Mouse (Mus musculus): ENCODE measurements around the gene Atp1b1. TPM values are rescaled to one million over a fixed set of nuclear protein-coding genes. Genes with fewer than 3 reads are reported as not detected.

Atp1b1 gene
- polyA plus RNA-seq, 2 experiments = 6.5 to 7.9 TPM

DNA sequence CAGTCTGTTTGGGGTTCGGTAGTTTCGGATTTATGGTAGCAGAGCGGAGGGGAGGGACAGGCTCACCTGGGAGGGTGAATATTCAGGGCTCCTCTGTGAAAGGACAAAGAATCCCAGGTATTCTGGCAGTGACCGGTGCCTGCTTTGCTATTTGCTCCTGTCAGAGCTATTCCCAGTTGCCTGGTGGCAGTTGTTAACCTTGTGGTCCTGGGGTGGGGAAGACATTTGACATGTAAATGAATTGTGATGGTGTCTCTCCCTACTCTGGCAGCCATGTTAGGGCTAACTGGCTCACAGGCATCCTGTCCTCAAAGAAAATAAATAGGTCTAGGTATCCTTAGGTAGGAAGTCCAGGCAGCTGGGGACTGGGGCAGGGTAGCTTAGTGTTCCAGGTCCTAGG is 36.1 kb upstream of the Atp1b1 start:
- Histone ChIP-seq H3K4me2 (ENCODE audit: low read depth) (no peak overlapping the region), H3K4me3 (ENCODE audit: insufficient read depth in 1 of 2, low read depth in 2 of 2, low read length in 2 of 2) (no peak overlapping the region), H3K36me3 (replicated peaks; ENCODE audit: control insufficient read depth, insufficient read depth, low read depth) (no peaks in the 10 kb centered on the region), H3K4me1 (replicated peaks; ENCODE audit: control insufficient read depth in 2 of 2, insufficient read depth in 2 of 2, low read length in 1 of 2) (no peaks in the 10 kb centered on the region), H3K27ac (no peak overlapping the region), H3K27me3 (ENCODE audit: control insufficient read depth, insufficient read depth, low read length) (no peaks in the 10 kb centered on the region), H3K9ac (replicated peaks) (no peak overlapping the region), H3K9me3 (ENCODE audit: control insufficient read depth, low read length) (no peaks in the 10 kb centered on the region)
- WGBS (ENCODE audit: insufficient replicate concordance) = 40% methylated on average over 4 of the region's 4 CpGs
- ATAC-seq (ENCODE audit: insufficient read depth) (no peak), DNase-seq (ENCODE audit: low read depth in 3 of 3, low spot score in 3 of 3) (no peak)
- TF ChIP-seq EP300 (IDR thresholded peaks at IDR 0.05; ENCODE audit: low read depth) (no peak), CTCF (IDR thresholded peaks at IDR 0.05; ENCODE audit: low read depth) (no peak)

DNA sequence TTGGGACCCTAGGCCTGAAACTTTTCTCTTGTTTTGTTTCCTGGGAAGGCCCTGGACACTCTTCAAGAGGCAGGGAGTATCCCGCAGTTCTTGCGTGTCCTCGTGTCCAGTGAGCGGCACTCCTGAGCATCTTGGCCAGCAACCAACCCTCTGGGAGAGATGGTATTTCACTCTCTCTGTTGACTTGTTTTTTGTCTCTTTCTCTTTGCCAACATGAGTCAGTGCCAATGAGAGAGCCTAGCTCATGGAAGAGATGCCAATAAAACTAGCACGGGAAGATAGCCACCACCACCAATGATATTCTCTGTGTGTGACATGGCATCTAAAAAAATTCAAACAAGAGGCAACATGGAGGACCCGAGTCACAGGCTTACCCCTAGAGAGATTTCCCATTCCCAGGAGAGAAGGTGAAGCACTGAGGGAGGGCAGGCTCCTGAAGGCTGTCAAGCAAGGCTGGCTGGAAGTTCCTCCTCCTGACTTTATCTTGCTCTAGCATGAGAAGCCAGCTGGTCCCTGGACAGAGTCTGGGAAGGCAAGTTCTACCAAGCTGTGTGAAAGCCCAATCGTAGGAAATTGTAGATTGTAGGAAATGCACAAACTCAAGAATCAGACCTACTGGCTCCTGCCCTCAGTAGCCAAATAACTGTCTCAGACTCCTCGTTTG is 35.0 kb upstream of the Atp1b1 start:
- no peak overlapping the region for H3K9ac ChIP-seq (replicated peaks)
- H3K27me3 ChIP-seq (ENCODE audit: control insufficient read depth, insufficient read depth, low read length) = no peaks in the 10 kb centered on the region
- 57% methylated on average over 8 of the region's 8 CpGs for WGBS (ENCODE audit: insufficient replicate concordance)
- H3K27ac ChIP-seq = no peak overlapping the region
- no peaks in the 10 kb centered on the region for H3K9me3 ChIP-seq (ENCODE audit: control insufficient read depth, low read length)
- no peaks in the 10 kb centered on the region for H3K4me1 ChIP-seq (replicated peaks; ENCODE audit: control insufficient read depth in 2 of 2, insufficient read depth in 2 of 2, low read length in 1 of 2)
- DNase-seq (ENCODE audit: low read depth in 3 of 3, low spot score in 3 of 3) (no peak), ATAC-seq (ENCODE audit: insufficient read depth) (no peak)
- H3K36me3 ChIP-seq (replicated peaks; ENCODE audit: control insufficient read depth, insufficient read depth, low read depth) = no peaks in the 10 kb centered on the region
- TF ChIP-seq CTCF (IDR thresholded peaks at IDR 0.05; ENCODE audit: low read depth) = no peak
- TF ChIP-seq EP300 (IDR thresholded peaks at IDR 0.05; ENCODE audit: low read depth) = no peak
- H3K4me3 ChIP-seq (ENCODE audit: insufficient read depth in 1 of 2, low read depth in 2 of 2, low read length in 2 of 2) = no peak overlapping the region
- no peak overlapping the region for H3K4me2 ChIP-seq (ENCODE audit: low read depth)

DNA sequence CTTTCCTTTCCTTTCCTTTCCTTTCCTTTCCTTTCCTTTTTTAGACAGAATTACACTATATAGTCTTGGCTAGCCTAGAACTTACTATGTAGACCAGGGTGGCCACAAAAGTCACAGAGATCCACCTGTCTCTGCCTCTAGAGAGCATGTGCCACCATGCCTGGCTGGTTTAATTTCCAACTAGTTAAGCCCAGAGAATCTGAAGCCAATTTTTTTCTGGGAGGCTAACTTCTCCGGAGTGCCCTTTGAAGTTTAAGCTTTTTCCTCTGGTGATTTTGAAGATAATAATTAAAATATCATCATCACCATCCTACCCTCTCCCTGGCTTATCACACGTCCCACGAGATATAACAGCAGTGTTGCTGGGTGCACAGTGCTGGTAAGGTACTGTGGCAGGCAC is 34.3 kb upstream of the Atp1b1 start:
- H3K4me3 ChIP-seq (ENCODE audit: insufficient read depth in 1 of 2, low read depth in 2 of 2, low read length in 2 of 2) = no peak overlapping the region
- 39% methylated on average over 3 of the region's 3 CpGs for WGBS (ENCODE audit: insufficient replicate concordance)
- no peak overlapping the region for H3K27ac ChIP-seq
- no peaks in the 10 kb centered on the region for H3K27me3 ChIP-seq (ENCODE audit: control insufficient read depth, insufficient read depth, low read length)
- DNase-seq (ENCODE audit: low read depth in 3 of 3, low spot score in 3 of 3) = no peak
- TF ChIP-seq CTCF (IDR thresholded peaks at IDR 0.05; ENCODE audit: low read depth) = no peak
- TF ChIP-seq EP300 (IDR thresholded peaks at IDR 0.05; ENCODE audit: low read depth) = no peak
- H3K9ac ChIP-seq (replicated peaks) = no peak overlapping the region
- H3K36me3 ChIP-seq (replicated peaks; ENCODE audit: control insufficient read depth, insufficient read depth, low read depth) = no peaks in the 10 kb centered on the region
- H3K9me3 ChIP-seq (ENCODE audit: control insufficient read depth, low read length) = no peaks in the 10 kb centered on the region
- H3K4me1 ChIP-seq (replicated peaks; ENCODE audit: control insufficient read depth in 2 of 2, insufficient read depth in 2 of 2, low read length in 1 of 2) = no peaks in the 10 kb centered on the region
- no peak overlapping the region for H3K4me2 ChIP-seq (ENCODE audit: low read depth)
- no peak for ATAC-seq (ENCODE audit: insufficient read depth)

DNA sequence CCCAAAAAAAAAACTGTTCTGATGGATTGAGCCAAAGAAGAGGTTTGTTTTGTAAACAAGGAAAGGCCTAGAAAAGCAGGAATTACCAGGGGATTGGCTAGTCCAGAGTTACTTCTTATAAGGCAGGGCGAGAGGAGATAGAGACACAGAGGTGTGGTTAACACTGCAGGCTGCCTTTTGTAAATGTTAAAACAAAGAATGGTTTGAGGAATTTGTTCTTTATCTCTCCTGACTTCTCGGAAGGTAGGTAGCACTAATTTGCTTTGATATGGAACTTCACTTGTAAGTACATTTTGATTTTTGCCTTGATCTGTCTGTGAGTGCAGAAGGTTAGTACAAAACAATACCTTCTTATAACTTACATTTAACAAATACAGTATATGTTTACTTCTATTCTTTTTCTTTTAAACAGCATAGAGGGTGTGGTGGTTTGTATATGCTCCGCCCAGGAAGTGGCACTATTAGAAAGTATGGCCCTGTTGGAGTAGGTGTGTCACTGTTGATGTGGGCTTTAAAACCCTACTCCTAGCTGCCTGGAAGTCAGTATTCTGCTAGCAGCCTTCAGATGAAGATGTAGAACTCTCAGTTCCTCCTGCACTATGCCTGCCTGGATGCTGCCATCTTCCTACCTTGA is 31.9 kb upstream of the Atp1b1 start:
- Histone ChIP-seq H3K27me3 (ENCODE audit: control insufficient read depth, insufficient read depth, low read length) (no peaks in the 10 kb centered on the region), H3K4me1 (replicated peaks; ENCODE audit: control insufficient read depth in 2 of 2, insufficient read depth in 2 of 2, low read length in 1 of 2) (no peaks in the 10 kb centered on the region), H3K36me3 (replicated peaks; ENCODE audit: control insufficient read depth, insufficient read depth, low read depth) (no peaks in the 10 kb centered on the region), H3K4me2 (ENCODE audit: low read depth) (no peak overlapping the region), H3K27ac (no peak overlapping the region), H3K9ac (replicated peaks) (no peak overlapping the region), H3K4me3 (ENCODE audit: insufficient read depth in 1 of 2, low read depth in 2 of 2, low read length in 2 of 2) (no peak overlapping the region), H3K9me3 (ENCODE audit: control insufficient read depth, low read length) (no peaks in the 10 kb centered on the region)
- DNase-seq (ENCODE audit: low read depth in 3 of 3, low spot score in 3 of 3) = no peak
- 51% methylated on average over 3 of the region's 3 CpGs for WGBS (ENCODE audit: insufficient replicate concordance)
- no peak for ATAC-seq (ENCODE audit: insufficient read depth)
- TF ChIP-seq CTCF (IDR thresholded peaks at IDR 0.05; ENCODE audit: low read depth) (no peak), EP300 (IDR thresholded peaks at IDR 0.05; ENCODE audit: low read depth) (no peak)

DNA sequence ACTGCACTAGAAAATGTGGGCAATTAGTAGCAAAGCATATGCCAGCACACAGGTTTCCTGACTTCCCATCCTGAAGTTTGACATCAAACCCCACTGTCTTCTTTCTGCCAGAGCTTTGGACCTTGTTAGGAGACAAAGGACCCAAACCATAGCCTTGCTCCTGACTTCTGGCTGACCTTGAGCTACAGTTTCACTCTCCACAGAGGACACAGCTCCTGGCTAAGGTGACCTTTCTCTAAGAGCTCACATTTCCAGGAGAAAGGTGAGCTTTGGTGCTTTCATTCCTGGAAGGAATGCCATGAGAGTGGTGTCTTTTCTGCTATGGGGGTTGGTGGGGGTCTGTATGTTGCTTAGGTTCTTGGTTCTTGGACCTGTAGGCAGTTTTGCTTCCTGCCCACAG is 25.6 kb upstream of the Atp1b1 start:
- H3K9me3 ChIP-seq (ENCODE audit: control insufficient read depth, low read length) = no peaks in the 10 kb centered on the region
- no peak for TF ChIP-seq EP300 (IDR thresholded peaks at IDR 0.05; ENCODE audit: low read depth)
- TF ChIP-seq CTCF (IDR thresholded peaks at IDR 0.05; ENCODE audit: low read depth) = no peak
- no peak overlapping the region for H3K27ac ChIP-seq
- H3K4me1 ChIP-seq (replicated peaks; ENCODE audit: control insufficient read depth in 2 of 2, insufficient read depth in 2 of 2, low read length in 1 of 2) = no peaks in the 10 kb centered on the region
- ATAC-seq (ENCODE audit: insufficient read depth) (no peak), DNase-seq (ENCODE audit: low read depth in 3 of 3, low spot score in 3 of 3) (no peak)
- H3K9ac ChIP-seq (replicated peaks) = no peak overlapping the region
- H3K4me2 ChIP-seq (ENCODE audit: low read depth) = no peak overlapping the region
- no peaks in the 10 kb centered on the region for H3K27me3 ChIP-seq (ENCODE audit: control insufficient read depth, insufficient read depth, low read length)
- H3K4me3 ChIP-seq (ENCODE audit: insufficient read depth in 1 of 2, low read depth in 2 of 2, low read length in 2 of 2) = no peak overlapping the region
- H3K36me3 ChIP-seq (replicated peaks; ENCODE audit: control insufficient read depth, insufficient read depth, low read depth) = no peaks in the 10 kb centered on the region
